Mouse (Mus musculus): ENCODE measurements at regions not wholly inside any gene's neighbourhood (a gene's known extent, or its start where the extent isn't known, plus 50 kb on each side); places are given as distances from the start of the nearest gene placed in this dataset.

- Histone ChIP-seq H3K36me3 (ENCODE audit: control insufficient read depth, insufficient read depth, low read length) (no peaks in the 10 kb centered on the region), H3K27me3 (ENCODE audit: control insufficient read depth, insufficient read depth, low read length) (no peaks in the 10 kb centered on the region), H3K27ac (replicated peaks) (no peak overlapping the region), H3K4me1 (replicated peaks; ENCODE audit: control insufficient read depth, insufficient read depth) (no peaks in the 10 kb centered on the region), H3K4me3 (ENCODE audit: low read depth, low read length) (no peak overlapping the region), H3K9me3 (ENCODE audit: control insufficient read depth, low read length) (no peaks in the 10 kb centered on the region), H3K9ac (ENCODE audit: low read length) (no peak overlapping the region), H3K4me2 (replicated peaks; ENCODE audit: low read depth) (no peak overlapping the region)
- ATAC-seq (ENCODE audit: low FRiP score, low TSS enrichment) (no peak), DNase-seq (ENCODE audit: low spot score) (no peak)
- TF ChIP-seq CTCF (IDR thresholded peaks at IDR 0.05; ENCODE audit: low read depth), result no peak
- no peak for TF ChIP-seq EP300 (optimal IDR thresholded peaks at IDR 0.05)
These were observed 61.0 kb downstream of the 4930474N05Rik start for GRCm38 (mm10) chr14:36155757-36156156.

GRCm38 (mm10) chr14:36156175-36156574, 61.5 kb downstream of the 4930474N05Rik start:
- H3K4me1 ChIP-seq (replicated peaks; ENCODE audit: control insufficient read depth, insufficient read depth), result no peaks in the 10 kb centered on the region
- WGBS, result 61% methylated on average over 2 of the region's 2 CpGs
- no peak for DNase-seq (ENCODE audit: low spot score)
- no peaks in the 10 kb centered on the region for H3K9me3 ChIP-seq (ENCODE audit: control insufficient read depth, low read length)
- H3K4me2 ChIP-seq (replicated peaks; ENCODE audit: low read depth), result no peak overlapping the region
- no peak overlapping the region for H3K27ac ChIP-seq (replicated peaks)
- H3K9ac ChIP-seq (ENCODE audit: low read length), result no peak overlapping the region
- ATAC-seq (ENCODE audit: low FRiP score, low TSS enrichment), result no peak
- TF ChIP-seq EP300 (optimal IDR thresholded peaks at IDR 0.05) (no peak), CTCF (IDR thresholded peaks at IDR 0.05; ENCODE audit: low read depth) (no peak)
- H3K27me3 ChIP-seq (ENCODE audit: control insufficient read depth, insufficient read depth, low read length), result no peaks in the 10 kb centered on the region
- H3K36me3 ChIP-seq (ENCODE audit: control insufficient read depth, insufficient read depth, low read length), result no peaks in the 10 kb centered on the region
- H3K4me3 ChIP-seq (ENCODE audit: low read depth, low read length), result no peak overlapping the region

GRCm38 (mm10) chr14:36183701-36184100, 89.0 kb downstream of the 4930474N05Rik start:
- no peak for ATAC-seq (ENCODE audit: low FRiP score, low TSS enrichment)
- Histone ChIP-seq H3K27me3 (ENCODE audit: control insufficient read depth, insufficient read depth, low read length) (no peaks in the 10 kb centered on the region), H3K4me1 (replicated peaks; ENCODE audit: control insufficient read depth, insufficient read depth) (no peaks in the 10 kb centered on the region), H3K9me3 (ENCODE audit: control insufficient read depth, low read length) (no peaks in the 10 kb centered on the region), H3K4me3 (ENCODE audit: low read depth, low read length) (no peak overlapping the region), H3K36me3 (ENCODE audit: control insufficient read depth, insufficient read depth, low read length) (no peaks in the 10 kb centered on the region), H3K27ac (replicated peaks) (no peak overlapping the region), H3K4me2 (replicated peaks; ENCODE audit: low read depth) (no peak overlapping the region), H3K9ac (ENCODE audit: low read length) (no peak overlapping the region)
- no peak for DNase-seq (ENCODE audit: low spot score)
- TF ChIP-seq CTCF (IDR thresholded peaks at IDR 0.05; ENCODE audit: low read depth), result no peak
- TF ChIP-seq EP300 (optimal IDR thresholded peaks at IDR 0.05), result no peak
- whole genome bisulfite sequencing, result 53% methylated on average over 1 of the region's 1 CpGs

- Histone ChIP-seq H3K9ac (ENCODE audit: low read length) (no peak overlapping the region), H3K27ac (replicated peaks) (no peak overlapping the region), H3K36me3 (ENCODE audit: control insufficient read depth, insufficient read depth, low read length) (no peaks in the 10 kb centered on the region), H3K27me3 (ENCODE audit: control insufficient read depth, insufficient read depth, low read length) (no peaks in the 10 kb centered on the region), H3K4me1 (replicated peaks; ENCODE audit: control insufficient read depth, insufficient read depth) (no peaks in the 10 kb centered on the region), H3K4me2 (replicated peaks; ENCODE audit: low read depth) (no peak overlapping the region), H3K4me3 (ENCODE audit: low read depth, low read length) (no peak overlapping the region), H3K9me3 (ENCODE audit: control insufficient read depth, low read length) (no peaks in the 10 kb centered on the region)
- 74% methylated on average over 3 of the region's 3 CpGs for WGBS
- no peak for DNase-seq (ENCODE audit: low spot score)
- no peak for TF ChIP-seq EP300 (optimal IDR thresholded peaks at IDR 0.05)
- TF ChIP-seq CTCF (IDR thresholded peaks at IDR 0.05; ENCODE audit: low read depth), result no peak
- ATAC-seq (ENCODE audit: low FRiP score, low TSS enrichment), result no peak
These were observed 101.8 kb downstream of the 4930474N05Rik start for GRCm38 (mm10) chr14:36196517-36196916.

GRCm38 (mm10) chr14:36198396-36198795, 103.7 kb downstream of the 4930474N05Rik start:
- Histone ChIP-seq H3K27me3 (ENCODE audit: control insufficient read depth, insufficient read depth, low read length) (no peaks in the 10 kb centered on the region), H3K27ac (replicated peaks) (no peak overlapping the region), H3K36me3 (ENCODE audit: control insufficient read depth, insufficient read depth, low read length) (no peaks in the 10 kb centered on the region), H3K4me3 (ENCODE audit: low read depth, low read length) (no peak overlapping the region), H3K9me3 (ENCODE audit: control insufficient read depth, low read length) (no peaks in the 10 kb centered on the region), H3K9ac (ENCODE audit: low read length) (no peak overlapping the region), H3K4me2 (replicated peaks; ENCODE audit: low read depth) (no peak overlapping the region), H3K4me1 (replicated peaks; ENCODE audit: control insufficient read depth, insufficient read depth) (no peaks in the 10 kb centered on the region)
- WGBS, result 99% methylated on average over 5 of the region's 5 CpGs
- ATAC-seq (ENCODE audit: low FRiP score, low TSS enrichment), result no peak
- TF ChIP-seq EP300 (optimal IDR thresholded peaks at IDR 0.05) (no peak), CTCF (IDR thresholded peaks at IDR 0.05; ENCODE audit: low read depth) (no peak)
- no peak for DNase-seq (ENCODE audit: low spot score)

- no peaks in the 10 kb centered on the region for H3K27me3 ChIP-seq (ENCODE audit: control insufficient read depth, insufficient read depth, low read length)
- no peaks in the 10 kb centered on the region for H3K36me3 ChIP-seq (ENCODE audit: control insufficient read depth, insufficient read depth, low read length)
- no peak overlapping the region for H3K27ac ChIP-seq (replicated peaks)
- H3K9ac ChIP-seq (ENCODE audit: low read length), result no peak overlapping the region
- H3K4me2 ChIP-seq (replicated peaks; ENCODE audit: low read depth), result no peak overlapping the region
- DNase-seq (ENCODE audit: low spot score), result no peak
- H3K9me3 ChIP-seq (ENCODE audit: control insufficient read depth, low read length), result no peaks in the 10 kb centered on the region
- no peaks in the 10 kb centered on the region for H3K4me1 ChIP-seq (replicated peaks; ENCODE audit: control insufficient read depth, insufficient read depth)
- WGBS, result 93% methylated on average over 1 of the region's 1 CpGs
- no peak overlapping the region for H3K4me3 ChIP-seq (ENCODE audit: low read depth, low read length)
- no peak for TF ChIP-seq CTCF (IDR thresholded peaks at IDR 0.05; ENCODE audit: low read depth)
- TF ChIP-seq EP300 (optimal IDR thresholded peaks at IDR 0.05), result no peak
- ATAC-seq (ENCODE audit: low FRiP score, low TSS enrichment), result no peak
These were observed 109.1 kb downstream of the 4930474N05Rik start for GRCm38 (mm10) chr14:36203855-36204254.
